Mouse (Mus musculus): ENCODE data around the gene Arrdc1.

Gene Arrdc1

GRCm38 (mm10) chr2:24923561-24923960 lies 11.5 kb downstream of the Arrdc1 start:
- DNase-seq = peak; percentile 31 to 51

GRCm38 (mm10) chr2:24919839-24920175 lies 15.2 kb downstream of the Arrdc1 start:
- no peak for DNase-seq

GRCm38 (mm10) chr2:24918930-24919838 lies 15.9 kb downstream of the Arrdc1 start, which contains the start of gene Ehmt1:
Gene Ehmt1 (minus strand): TSS chr2:24919614.
- peak; percentile 96 to 98 for DNase-seq

- no peak for DNase-seq
Measured at GRCm38 (mm10) chr2:24914762-24915161, 20.3 kb downstream of the Arrdc1 start.

- DNase-seq = no peak
Measured at GRCm38 (mm10) chr2:24912589-24912988, 22.5 kb downstream of the Arrdc1 start.

GRCm38 (mm10) chr2:24912189-24912588 lies 22.9 kb downstream of the Arrdc1 start:
- no peak for DNase-seq

GRCm38 (mm10) chr2:24910481-24910880 lies 24.6 kb downstream of the Arrdc1 start:
- no peak for DNase-seq

GRCm38 (mm10) chr2:24905653-24906155 lies 29.3 kb downstream of the Arrdc1 start:
- no peak for DNase-seq

GRCm38 (mm10) chr2:24904823-24905652 lies 30.0 kb downstream of the Arrdc1 start:
- no peak for DNase-seq

- DNase-seq = no peak
Measured at GRCm38 (mm10) chr2:24902999-24903398, 32.1 kb downstream of the Arrdc1 start.

- no peak for DNase-seq
Measured at GRCm38 (mm10) chr2:24901055-24901454, 34.0 kb downstream of the Arrdc1 start.

GRCm38 (mm10) chr2:24899292-24899691 lies 35.8 kb downstream of the Arrdc1 start:
- DNase-seq = no peak

- no peak for DNase-seq
Measured at GRCm38 (mm10) chr2:24896761-24897160, 38.3 kb downstream of the Arrdc1 start.

GRCm38 (mm10) chr2:24894211-24894610 lies 40.8 kb downstream of the Arrdc1 start:
- no peak for DNase-seq

GRCm38 (mm10) chr2:24892318-24892717 lies 42.7 kb downstream of the Arrdc1 start:
- no peak for DNase-seq

GRCm38 (mm10) chr2:24890541-24891447 lies 44.3 kb downstream of the Arrdc1 start:
- DNase-seq = no peak

GRCm38 (mm10) chr2:24888895-24889294 lies 46.2 kb downstream of the Arrdc1 start:
- DNase-seq = peak; percentile 45 to 57

GRCm38 (mm10) chr2:24880686-24881085 lies 54.4 kb downstream of the Arrdc1 start:
- DNase-seq = peak; percentile 11 to 12
